Mouse (Mus musculus) cerebellum, postnatal 36 days (tissue): ENCODE measurements around the gene Wdr24.
A peak's percentile ranks its signal among the peaks of the same experiment; 100 is the strongest.

ENCODE experiments used
- DNase-seq, 2 experiments: peaks; one replicate each; pipeline ENCODE4 v3.0.0; 2021 to 2022; ENCODE audit warnings: mixed read lengths in 2 of 2

Gene Wdr24

GRCm38 (mm10) chr17:25823452-25823851 lies at the start of gene Wdr24:
Wdr24 (plus strand) TSS chr17:25823627.
- DNase-seq, result peak; percentile 70 to 86

GRCm38 (mm10) chr17:25775318-25776062 lies 47.9 kb upstream of the Wdr24 start:
- no peak for DNase-seq

DNA sequence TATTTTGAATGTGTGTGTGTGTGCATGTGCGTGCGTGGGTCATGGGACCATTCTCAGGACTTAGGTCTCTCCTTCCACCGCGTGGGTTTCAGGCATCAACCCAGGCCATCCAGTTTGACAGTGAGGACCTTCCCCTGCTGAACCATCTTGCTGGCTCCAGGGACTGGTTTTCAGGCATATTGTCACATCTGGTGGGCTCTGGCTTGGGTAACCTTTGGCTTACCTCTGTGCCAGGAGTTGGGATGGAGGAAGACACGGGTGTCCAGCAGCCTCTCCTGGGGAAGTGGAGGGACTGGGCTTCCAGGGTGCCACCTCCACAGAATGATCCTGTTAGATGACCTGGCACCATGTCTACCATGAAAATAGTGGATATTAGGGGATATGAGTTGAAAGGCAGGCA lies 45.5 kb upstream of the Wdr24 start:
- no peak for DNase-seq

- DNase-seq, result no peak
These were observed 42.1 kb upstream of the Wdr24 start for GRCm38 (mm10) chr17:25781339-25781738.

GRCm38 (mm10) chr17:25783086-25783485 lies 40.3 kb upstream of the Wdr24 start:
- DNase-seq, result peak in 1 of 2 experiments; percentile 68

- DNase-seq, result no peak
These were observed 39.4 kb upstream of the Wdr24 start for GRCm38 (mm10) chr17:25783861-25784574.

- DNase-seq, result peak; percentile 97 to 99
These were observed 38.1 kb upstream of the Wdr24 start, which contains the start of gene Haghl for GRCm38 (mm10) chr17:25785281-25785745. Haghl (minus strand) TSS chr17:25785673.

DNA sequence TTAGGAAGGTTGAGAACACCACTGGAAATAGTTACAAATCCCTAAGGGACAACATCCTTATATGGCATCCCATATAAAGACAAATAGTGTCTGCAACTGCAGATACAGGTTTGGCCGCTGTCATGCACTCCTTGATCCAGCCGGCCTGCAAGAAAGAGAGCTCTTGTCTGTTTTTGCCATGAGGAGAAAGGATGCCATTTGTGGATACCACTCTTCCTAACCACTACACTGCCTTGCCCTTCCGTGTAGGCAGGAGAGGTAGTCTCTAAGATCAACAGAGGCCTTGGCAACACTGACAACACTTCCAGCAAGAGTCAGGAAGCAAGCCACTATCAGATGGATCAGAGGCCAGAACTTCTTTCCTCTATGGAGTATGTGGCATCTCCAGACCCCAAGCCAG lies 37.1 kb upstream of the Wdr24 start, which contains the start of gene Ccdc78:
Gene Ccdc78, plus strand, starts transcription at position 301 of the 400 bp plus-strand sequence.
- no peak for DNase-seq

GRCm38 (mm10) chr17:25786781-25787504 lies 36.5 kb upstream of the Wdr24 start:
- no peak for DNase-seq

GRCm38 (mm10) chr17:25791320-25791842 lies 32.0 kb upstream of the Wdr24 start:
- no peak for DNase-seq

DNA sequence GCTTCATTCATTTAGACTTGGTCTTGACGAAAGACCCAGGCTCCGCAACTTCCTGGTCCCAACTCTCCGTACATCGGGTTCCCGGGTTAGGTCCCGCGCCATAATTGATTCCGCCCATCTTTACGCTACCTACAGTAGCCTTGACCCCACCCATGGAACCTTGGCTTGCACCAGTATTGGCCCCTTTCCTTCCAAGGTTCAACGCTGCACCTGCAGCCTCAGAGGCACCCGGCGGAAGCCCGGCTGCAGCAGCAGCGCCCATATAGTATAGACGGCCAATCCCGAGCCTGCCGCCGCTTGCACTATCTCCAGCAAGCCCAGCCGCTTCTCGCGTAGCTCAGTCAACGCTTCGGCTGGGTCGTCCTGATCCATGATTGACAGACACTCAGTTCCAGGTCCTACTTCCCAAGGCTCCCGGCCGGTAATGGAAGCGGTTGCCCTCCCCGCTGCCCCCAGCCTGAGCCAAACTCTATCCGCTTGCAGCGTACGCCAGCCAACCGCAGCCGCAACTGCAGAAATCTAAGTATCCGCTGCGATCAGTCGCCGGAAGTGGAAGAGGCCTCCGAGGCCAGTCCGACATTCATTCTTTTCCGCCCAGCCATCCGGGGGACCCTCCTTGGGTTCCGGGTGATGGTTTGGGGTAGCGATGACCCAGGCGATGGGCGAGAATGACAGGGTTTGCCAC lies 31.4 kb upstream of the Wdr24 start:
- DNase-seq, result peak; percentile 86 to 90

GRCm38 (mm10) chr17:25792615-25793014 lies 30.8 kb upstream of the Wdr24 start, which contains the start of gene Fam173a:
Fam173a (minus strand) TSS chr17:25792901.
- DNase-seq, result peak; percentile 53 to 57

- peak in 1 of 2 experiments; percentile 19 for DNase-seq
These were observed 29.2 kb upstream of the Wdr24 start for GRCm38 (mm10) chr17:25794197-25794596.

GRCm38 (mm10) chr17:25794998-25795397 lies 28.4 kb upstream of the Wdr24 start:
- DNase-seq, result peak in 1 of 2 experiments; percentile 11

DNA sequence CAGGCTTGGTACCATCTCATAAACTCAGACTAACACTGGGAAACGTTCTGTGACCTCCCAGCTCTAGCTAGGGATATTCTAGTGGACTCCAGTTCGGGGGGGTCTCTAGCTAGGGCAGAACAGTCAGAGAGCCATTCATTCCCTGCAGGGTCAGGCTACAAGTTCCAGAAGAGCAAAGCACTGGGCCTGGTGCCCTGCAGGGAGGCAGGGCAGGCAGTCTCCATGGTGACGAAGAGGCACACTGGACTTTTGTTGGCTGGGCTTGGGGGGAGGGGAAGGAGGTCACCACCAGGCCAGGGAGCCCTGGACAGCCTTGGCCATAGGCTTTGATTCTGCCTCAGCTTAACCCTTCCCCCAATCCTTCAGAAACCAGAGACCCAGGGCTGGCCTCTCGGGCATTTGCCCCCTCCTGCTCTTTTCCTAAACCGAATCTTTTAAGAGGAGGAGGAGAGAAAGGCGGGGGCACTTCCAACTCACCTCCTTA lies 27.8 kb upstream of the Wdr24 start, which contains the start of gene AC134908.4:
Gene AC134908.4, minus strand, starts transcription at position 51 of the 484 bp plus-strand sequence.
- no peak for DNase-seq

GRCm38 (mm10) chr17:25796211-25796771 lies 27.1 kb upstream of the Wdr24 start:
- DNase-seq, result no peak

DNA sequence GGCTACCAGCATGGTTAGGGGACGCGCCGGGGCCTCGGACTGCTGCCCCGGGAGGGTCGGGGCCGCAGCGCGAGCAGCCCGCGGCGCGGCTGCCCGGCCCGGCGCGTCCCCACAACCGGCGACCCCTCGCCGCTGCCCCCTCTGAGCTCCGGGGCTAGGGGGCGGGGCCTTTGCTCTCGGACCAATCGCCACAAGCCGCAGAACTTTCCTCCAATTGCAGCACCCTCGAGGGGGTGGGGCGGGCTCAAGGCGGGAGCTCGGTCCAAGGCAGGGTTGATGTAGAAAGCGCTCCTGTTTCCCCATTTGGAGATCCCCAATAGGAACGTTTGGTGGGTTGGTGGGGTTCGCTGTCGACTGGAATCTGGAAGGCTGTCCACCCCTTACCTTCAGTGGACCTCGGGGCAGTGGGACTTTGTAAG lies 26.5 kb upstream of the Wdr24 start, which contains the start of gene Metrn:
Gene Metrn, minus strand, starts transcription at position 186 of the 419 bp plus-strand sequence.
- peak in 1 of 2 experiments; percentile 67 for DNase-seq

DNA sequence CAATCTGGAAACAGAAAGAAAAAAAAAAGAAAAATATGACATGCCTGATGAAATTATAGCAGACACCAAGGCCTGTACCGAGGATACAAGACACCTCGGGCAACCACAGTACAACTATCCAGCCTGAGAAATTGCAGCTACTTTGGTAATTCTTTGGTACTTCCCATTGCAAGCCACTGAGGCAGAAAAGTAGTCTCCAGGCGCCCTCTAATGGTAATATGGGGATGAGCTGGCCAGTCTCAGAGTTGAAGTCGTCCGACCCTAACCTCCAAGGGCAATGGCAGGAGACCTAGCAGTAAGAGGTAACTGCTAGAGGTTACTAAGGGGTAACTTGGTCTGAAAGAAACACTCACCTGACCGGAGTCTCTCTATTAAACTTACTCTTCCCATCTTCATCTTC lies 22.4 kb upstream of the Wdr24 start:
- peak; percentile 64 to 77 for DNase-seq

- peak in 1 of 2 experiments; percentile 36 for DNase-seq
These were observed 20.5 kb upstream of the Wdr24 start for GRCm38 (mm10) chr17:25802825-25803517.

DNA sequence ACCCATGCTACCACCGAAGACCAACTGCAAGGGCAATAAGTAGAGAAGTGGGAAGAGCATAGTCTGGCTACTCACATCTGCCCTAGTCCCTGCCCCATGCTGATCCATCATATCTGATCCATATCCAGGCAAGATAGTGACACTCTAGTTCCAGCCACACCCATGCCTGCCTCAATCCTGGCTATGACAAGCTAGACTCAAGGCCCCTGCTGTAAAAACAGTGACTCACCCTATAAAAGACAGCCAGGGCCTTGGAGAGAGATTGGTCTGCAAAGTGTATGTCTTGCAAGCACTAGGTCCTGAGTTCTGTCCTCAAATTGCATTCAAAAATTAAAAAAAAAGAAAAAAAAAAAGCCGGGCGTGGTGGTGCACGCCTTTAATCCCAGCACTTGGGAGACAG lies 16.9 kb upstream of the Wdr24 start:
- DNase-seq, result peak in 1 of 2 experiments; percentile 1

DNA sequence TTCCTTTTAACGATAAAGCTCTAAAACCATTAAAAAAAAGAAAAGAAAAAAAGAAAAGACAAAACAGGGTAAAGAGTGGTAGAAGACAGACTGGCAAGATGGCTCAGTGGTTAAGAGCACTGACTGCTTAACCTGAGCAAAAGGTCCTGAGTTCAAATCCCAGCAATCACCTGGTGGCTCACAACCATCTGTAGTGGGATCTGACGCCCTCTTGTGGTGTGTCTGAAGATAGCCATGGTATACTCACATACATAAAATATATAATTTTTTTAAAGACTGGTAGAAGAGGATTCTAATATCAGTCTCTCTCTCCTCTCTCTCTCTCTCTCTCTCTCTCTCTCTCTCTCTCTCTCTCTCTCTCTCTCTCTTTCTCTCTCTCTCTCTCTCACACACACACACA lies 16.0 kb upstream of the Wdr24 start:
- peak in 1 of 2 experiments; percentile 9 for DNase-seq
